Mouse (Mus musculus) myocyte (in vitro differentiated cells): ENCODE measurements around the gene Gga3.

Experiments
- CEBPB ChIP-seq: IDR thresholded peaks from 2 replicates; pipeline ENCODE4 v1.6.1; 2011; ENCODE audit warnings: mild to moderate bottlenecking, moderate library complexity; ENCODE audit not compliant: poor library complexity, insufficient read depth, severe bottlenecking
- E2F4 ChIP-seq: IDR thresholded peaks from one replicate; pipeline ENCODE4 v1.6.1; 2011; ENCODE audit warnings: mild to moderate bottlenecking, control low read depth, moderate library complexity; ENCODE audit not compliant: insufficient read depth
- MAX ChIP-seq: IDR thresholded peaks from one replicate; pipeline ENCODE4 v1.6.1; 2011; ENCODE audit warnings: low read depth, mild to moderate bottlenecking, control low read depth
- MYOD1 ChIP-seq, 3 experiments: IDR thresholded peaks; one replicate each; pipeline ENCODE4 v1.6.1; 2011; ENCODE audit warnings: control low read depth in 2 of 3, low read depth in 2 of 3, mild to moderate bottlenecking in 2 of 3, moderate library complexity in 1 of 3; ENCODE audit not compliant: insufficient read length in 2 of 3, control insufficient read depth in 1 of 3
- POLR2A ChIP-seq: IDR thresholded peaks from one replicate; pipeline ENCODE4 v1.6.1; 2011; ENCODE audit warnings: low read depth, mild to moderate bottlenecking, control low read depth, moderate library complexity; ENCODE audit not compliant: insufficient read length
- POLR2AphosphoS2 ChIP-seq: IDR thresholded peaks from one replicate; pipeline ENCODE4 v1.6.1; 2011; ENCODE audit warnings: low read depth, control low read depth; ENCODE audit not compliant: insufficient read length
- REST ChIP-seq: IDR thresholded peaks from one replicate; pipeline ENCODE4 v1.6.1; 2011; ENCODE audit warnings: mild to moderate bottlenecking, control low read depth, moderate library complexity; ENCODE audit not compliant: insufficient read depth, insufficient read length
- TCF12 ChIP-seq: IDR thresholded peaks from one replicate; pipeline ENCODE4 v1.6.1; 2011; ENCODE audit warnings: mild to moderate bottlenecking, control low read depth; ENCODE audit not compliant: poor library complexity, insufficient read depth, severe bottlenecking
- USF1 ChIP-seq: IDR thresholded peaks from one replicate; pipeline ENCODE4 v1.6.1; 2011; ENCODE audit warnings: low read depth, mild to moderate bottlenecking, control low read depth, moderate library complexity

GRCm38 (mm10) chr11:115603128-115603475 is 749 bp downstream of the Gga3 start:
- TF ChIP-seq MAX, result no peak
- no peak for TF ChIP-seq POLR2A
- TF ChIP-seq REST, result no peak
- TF ChIP-seq USF1, result no peak
- TF ChIP-seq E2F4, result no peak
- TF ChIP-seq TCF12, result no peak
- TF ChIP-seq MYOD1 (IDR thresholded peaks at IDR 0.05; ENCODE audit: control insufficient read depth in 1 of 3, insufficient read length in 2 of 3, low read depth in 2 of 3), result no peak
- no peak for TF ChIP-seq POLR2AphosphoS2
- no peak for TF ChIP-seq CEBPB
